Mouse (Mus musculus): Measurements from ENCODE around the gene 4930467E23Rik.
"Not testable (repeated sequence)": the region's sequence is repeated elsewhere in the genome, so short reads cannot be mapped to it uniquely, and the experiment has no call there.

4930467E23Rik gene

GRCm38 (mm10) chr8:19780212-19780611 is 50.8 kb downstream of the 4930467E23Rik start:
- DNase-seq (ENCODE audit: extremely low read depth, low read depth, low spot score), result not testable (repeated sequence)

DNA sequence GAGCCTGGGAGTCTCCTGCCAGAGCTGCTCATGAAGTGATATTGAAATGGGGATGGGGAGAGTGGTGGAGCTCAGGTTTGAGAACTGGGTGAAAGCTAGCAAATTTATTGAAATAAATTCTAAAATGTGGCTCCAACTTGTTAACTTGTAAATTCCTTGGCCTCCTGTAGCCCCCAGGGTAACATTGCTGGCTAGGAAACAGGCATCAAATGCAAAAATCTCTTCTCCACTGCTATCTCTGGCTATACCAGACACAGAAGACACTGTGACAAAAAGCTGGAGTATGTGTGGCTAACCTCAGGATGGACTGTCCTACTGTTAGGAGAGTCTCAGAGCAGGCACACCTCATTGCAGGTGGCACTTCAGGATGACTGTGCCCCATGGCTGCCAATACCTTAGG is 51.3 kb downstream of the 4930467E23Rik start:
- DNase-seq (ENCODE audit: extremely low read depth, low read depth, low spot score), result not testable (repeated sequence)

GRCm38 (mm10) chr8:19781328-19782114 is 52.1 kb downstream of the 4930467E23Rik start:
- not testable (repeated sequence) for DNase-seq (ENCODE audit: extremely low read depth, low read depth, low spot score)

GRCm38 (mm10) chr8:19782736-19783135 is 53.4 kb downstream of the 4930467E23Rik start:
- not testable (repeated sequence) for DNase-seq (ENCODE audit: extremely low read depth, low read depth, low spot score)

GRCm38 (mm10) chr8:19783860-19784259 is 54.5 kb downstream of the 4930467E23Rik start:
- DNase-seq (ENCODE audit: extremely low read depth, low read depth, low spot score), result not testable (repeated sequence)

DNA sequence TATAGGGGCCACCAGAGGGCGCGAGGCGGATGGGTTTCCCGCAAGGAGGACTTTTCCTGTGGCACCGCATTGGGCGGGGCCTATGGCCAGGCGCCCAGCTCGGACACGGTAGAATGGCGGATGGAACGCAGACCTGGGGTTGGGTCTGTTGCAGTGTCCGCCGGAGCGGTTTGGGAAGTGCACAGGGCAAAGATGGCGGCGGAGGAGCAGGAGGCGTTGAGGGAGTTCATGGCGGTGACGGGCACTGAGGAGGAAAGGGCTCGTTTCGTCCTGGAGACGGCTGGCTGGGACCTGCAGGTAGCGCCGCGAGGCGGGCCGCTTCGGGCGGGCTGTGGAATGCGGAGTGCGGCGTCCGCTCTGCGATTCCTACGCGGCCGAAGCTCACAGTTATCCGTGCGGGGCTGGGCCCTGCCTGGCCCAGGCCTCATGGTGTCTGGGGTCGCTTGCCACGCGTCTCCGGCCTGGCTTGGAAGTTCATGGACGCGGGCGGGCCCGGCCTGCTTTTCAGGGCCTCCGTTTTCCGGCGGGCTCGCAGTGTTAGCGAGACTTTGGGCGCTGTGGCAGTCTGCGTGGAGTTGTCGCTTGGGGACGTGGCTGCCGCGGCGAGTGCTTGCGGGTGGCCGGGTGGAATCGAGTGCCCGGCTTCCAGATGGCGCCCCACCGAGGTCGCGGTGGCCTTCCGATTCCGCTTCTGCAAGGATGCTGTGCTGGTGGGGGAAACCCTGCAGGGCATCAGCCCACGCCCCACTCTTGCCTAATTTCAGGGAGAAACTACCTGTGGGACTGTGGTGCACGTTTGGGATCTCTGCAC is 55.4 kb downstream of the 4930467E23Rik start:
- peak; percentile 57 for DNase-seq (ENCODE audit: extremely low read depth, low read depth, low spot score)

- DNase-seq (ENCODE audit: extremely low read depth, low read depth, low spot score), result not testable (repeated sequence)
These were observed 63.3 kb downstream of the 4930467E23Rik start for GRCm38 (mm10) chr8:19792696-19793095.

Measured in fat pad, adult 2 months (tissue).